Mouse (Mus musculus) bone marrow, adult 2 months (tissue): Measurements from ENCODE around the gene Dnaja2. TPM values are rescaled to one million over a fixed set of nuclear protein-coding genes. Genes with fewer than 3 reads are reported as not detected.

Experiments used
- H3K27ac ChIP-seq: fragments of 200-500 bp; 2 replicates; pipeline ENCODE4 v1.5.1; 2012; ENCODE audit warnings: low read depth, mild to moderate bottlenecking, control low read depth, inconsistent platforms, low read length; ENCODE audit not compliant: control insufficient read depth, poor library complexity, insufficient read depth
- H3K4me1 ChIP-seq: fragments of 200-500 bp; 2 replicates; pipeline ENCODE4 v1.6.1; 2011; ENCODE audit warnings: low read length; ENCODE audit not compliant: control insufficient read depth, insufficient read depth
- H3K4me3 ChIP-seq: fragments of 200-500 bp; replicated peaks from 2 replicates; pipeline ENCODE3; 2011; ENCODE audit warnings: mild to moderate bottlenecking, low read depth, low read length, control low read depth; ENCODE audit not compliant: control insufficient read depth
- CTCF ChIP-seq: fragments of 200-500 bp; IDR thresholded peaks from 2 replicates; pipeline ENCODE4 v1.5.1; 2011; ENCODE audit warnings: low read length, control low read depth; ENCODE audit not compliant: control insufficient read depth, insufficient read depth
- POLR2A ChIP-seq: fragments of 200-500 bp; IDR thresholded peaks from 2 replicates; pipeline ENCODE4 v1.6.1; 2011; ENCODE audit warnings: low read depth, mild to moderate bottlenecking, control low read depth, low read length, borderline replicate concordance; ENCODE audit not compliant: control insufficient read depth
- WGBS: fragments of 180-500 bp; shearing (Covaris S2); methylation state at CpG from one replicate; pipeline ENCODE4 v1.1.7; 2018; 5-methylcytosine and 5-hydroxymethylcytosine counted together
- polyA plus RNA-seq: library from polyadenylated mRNA; stranded (reverse); fragments of >200 nt; gene quantifications from 2 replicates; pipeline ENCODE4 v1.2.4, GENCODE M21; 2011; ENCODE audit warnings: low replicate concordance; ENCODE audit not compliant: missing spikeins, insufficient read depth, insufficient read length

The Dnaja2 gene
- polyA plus RNA-seq, 1 experiment: 67.4 TPM

GRCm38 (mm10) chr8:85502381-85502780 lies 52.8 kb downstream of the Dnaja2 start:
- Histone ChIP-seq H3K4me1 (peaks cover 3% of the 10 kb centered on the region; the same call in 1 of the 2 replicates), H3K27ac (no peak overlapping the region), H3K4me3 (no peak overlapping the region)
- TF ChIP-seq CTCF (no peak), POLR2A (no peak)
- WGBS: 18% methylated on average over 2 of the region's 2 CpGs

GRCm38 (mm10) chr8:85500955-85501685 lies 54.0 kb downstream of the Dnaja2 start:
- no peak overlapping the region for H3K4me3 ChIP-seq
- H3K4me1 ChIP-seq: peaks cover 3% of the 10 kb centered on the region; the same call in 1 of the 2 replicates
- TF ChIP-seq POLR2A: no peak
- no peak overlapping the region for H3K27ac ChIP-seq
- WGBS: 88% methylated on average over 11 of the region's 11 CpGs

GRCm38 (mm10) chr8:85500460-85500859 lies 54.7 kb downstream of the Dnaja2 start:
- H3K27ac ChIP-seq: no peak overlapping the region
- H3K4me1 ChIP-seq: peaks cover 3% of the 10 kb centered on the region; the same call in 1 of the 2 replicates
- TF ChIP-seq CTCF: no peak
- TF ChIP-seq POLR2A: no peak
- no peak overlapping the region for H3K4me3 ChIP-seq
- 66% methylated on average over 10 of the region's 10 CpGs for WGBS

- H3K4me3 ChIP-seq: no peak overlapping the region
- peaks cover 3% of the 10 kb centered on the region; the same call in 1 of the 2 replicates for H3K4me1 ChIP-seq
- TF ChIP-seq CTCF (no peak), POLR2A (no peak)
- WGBS: 91% methylated on average over 2 of the region's 2 CpGs
- no peak overlapping the region for H3K27ac ChIP-seq
Observed at GRCm38 (mm10) chr8:85498577-85498976, 56.6 kb downstream of the Dnaja2 start.

- TF ChIP-seq POLR2A (no peak), CTCF (no peak)
- H3K27ac ChIP-seq: no peak overlapping the region
- H3K4me1 ChIP-seq: peaks cover 2% of the 10 kb centered on the region; the same call in 1 of the 2 replicates
Observed at GRCm38 (mm10) chr8:85496778-85497177, 58.4 kb downstream of the Dnaja2 start.

GRCm38 (mm10) chr8:85496125-85496524 lies 59.0 kb downstream of the Dnaja2 start:
- no peak overlapping the region for H3K4me3 ChIP-seq
- H3K4me1 ChIP-seq: peaks cover 2% of the 10 kb centered on the region; the same call in 1 of the 2 replicates
- TF ChIP-seq POLR2A (no peak), CTCF (no peak)
- H3K27ac ChIP-seq: no peak overlapping the region
- WGBS: 88% methylated on average over 5 of the region's 5 CpGs

More at GRCm38 (mm10) chr8:85496778-85497177, 58.4 kb downstream of the Dnaja2 start:
- H3K4me3 ChIP-seq: no peak overlapping the region
- 82% methylated on average over 4 of the region's 4 CpGs for WGBS

- no peaks in the 10 kb centered on the region; the same call in 1 of the 2 replicates for H3K4me1 ChIP-seq
- TF ChIP-seq POLR2A (no peak), CTCF (no peak)
- H3K27ac ChIP-seq: no peak overlapping the region
- peak overlapping the region; percentile 96 for H3K4me3 ChIP-seq
- 11% methylated on average over 48 of the region's 49 CpGs for WGBS
Observed at GRCm38 (mm10) chr8:85492940-85493931, 61.9 kb downstream of the Dnaja2 start.

GRCm38 (mm10) chr8:85492125-85492875 lies 62.8 kb downstream of the Dnaja2 start, which contains the start of gene Gpt2:
TSS of gene Gpt2 (plus strand) at chr8:85492576.
- TF ChIP-seq POLR2A: no peak
- TF ChIP-seq CTCF: no peak
- H3K4me3 ChIP-seq: peak within 1 kb of the TSS; percentile 96
- H3K27ac ChIP-seq: no peak within 1 kb of the TSS; the same call in 1 of the 2 replicates
- H3K4me1 ChIP-seq: no peaks in the 10 kb centered on the region; the same call in 1 of the 2 replicates
- WGBS: under 1% methylated on average over 41 of the region's 41 CpGs
